Mouse (Mus musculus) hindbrain, embryonic 10.5 days (tissue): ENCODE data around the gene Prex1. TPM values are rescaled to one million over a fixed set of nuclear protein-coding genes. Genes with fewer than 3 reads are reported as not detected.
A peak's percentile ranks its signal among the peaks of the same experiment; 100 is the strongest.

Experiments
- DNase-seq: peaks from one replicate; pipeline ENCODE4 v3.0.0-alpha.2; 2017; ENCODE audit warnings: low spot score
- H3K27ac ChIP-seq: fragments of 300-500 bp; sonication (generic); 2 replicates; pipeline ENCODE4 v1.5.1; 2016; ENCODE audit warnings: mild to moderate bottlenecking, moderate library complexity
- H3K27me3 ChIP-seq: fragments of 300-500 bp; sonication (generic); 2 replicates; pipeline ENCODE4 v1.6.1; 2016; ENCODE audit warnings: mild to moderate bottlenecking; ENCODE audit not compliant: poor library complexity, insufficient read depth, severe bottlenecking
- H3K36me3 ChIP-seq: fragments of 300-500 bp; sonication (generic); 2 replicates; pipeline ENCODE4 v1.6.1; 2016; ENCODE audit warnings: mild to moderate bottlenecking, moderate library complexity
- H3K4me1 ChIP-seq: fragments of 300-500 bp; sonication (generic); replicated peaks from 2 replicates; pipeline ENCODE4 v1.6.1; 2016; ENCODE audit warnings: mild to moderate bottlenecking
- H3K4me3 ChIP-seq: fragments of 300-500 bp; sonication (generic); 2 replicates; pipeline ENCODE4 v1.5.1; 2016; ENCODE audit warnings: mild to moderate bottlenecking, moderate library complexity
- H3K9me3 ChIP-seq: fragments of 300-500 bp; sonication (generic); 2 replicates; pipeline ENCODE4 v1.6.1; 2016; ENCODE audit warnings: mild to moderate bottlenecking, moderate library complexity
- WGBS: fragments of 180-500 bp; shearing (Covaris S2); methylation state at CpG from one replicate; pipeline ENCODE4 v1.1.7; 2016; 5-methylcytosine and 5-hydroxymethylcytosine counted together
- polyA plus RNA-seq: library from polyadenylated mRNA; unstranded; fragments of >200 nt; fragmentation: Nextera tagmentation; extraction: Ambion mirVana; gene quantifications from 2 replicates; pipeline ENCODE4 v1.2.1, GENCODE M21; 2016

The Prex1 gene
- polyA plus RNA-seq, 1 experiment from 2014 or later = 36.8 TPM

GRCm38 (mm10) chr2:166597763-166598162 is 115.9 kb downstream of the Prex1 start:
- WGBS = 82% methylated on average over 6 of the region's 6 CpGs
- Histone ChIP-seq H3K4me1 (peaks cover 18% of the 10 kb centered on the region), H3K27ac (peak overlapping the region; percentile 37; the same call in 1 of the 2 replicates), H3K27me3 (no peaks in the 10 kb centered on the region), H3K9me3 (no peaks in the 10 kb centered on the region), H3K4me3 (no peak overlapping the region), H3K36me3 (peaks cover 94% of the 10 kb centered on the region)
- DNase-seq = no peak

- 45% methylated on average over 21 of the region's 21 CpGs for WGBS
- no peaks in the 10 kb centered on the region for H3K9me3 ChIP-seq
- H3K27me3 ChIP-seq = no peaks in the 10 kb centered on the region
- no peak overlapping the region for H3K27ac ChIP-seq
- peaks cover 93% of the 10 kb centered on the region for H3K36me3 ChIP-seq
- peak; percentile 78 for DNase-seq
- H3K4me3 ChIP-seq = no peak overlapping the region
- H3K4me1 ChIP-seq = peaks cover 11% of the 10 kb centered on the region; the same call in 1 of the 2 replicates
Observed at GRCm38 (mm10) chr2:166592034-166592912, 121.4 kb downstream of the Prex1 start.

DNA sequence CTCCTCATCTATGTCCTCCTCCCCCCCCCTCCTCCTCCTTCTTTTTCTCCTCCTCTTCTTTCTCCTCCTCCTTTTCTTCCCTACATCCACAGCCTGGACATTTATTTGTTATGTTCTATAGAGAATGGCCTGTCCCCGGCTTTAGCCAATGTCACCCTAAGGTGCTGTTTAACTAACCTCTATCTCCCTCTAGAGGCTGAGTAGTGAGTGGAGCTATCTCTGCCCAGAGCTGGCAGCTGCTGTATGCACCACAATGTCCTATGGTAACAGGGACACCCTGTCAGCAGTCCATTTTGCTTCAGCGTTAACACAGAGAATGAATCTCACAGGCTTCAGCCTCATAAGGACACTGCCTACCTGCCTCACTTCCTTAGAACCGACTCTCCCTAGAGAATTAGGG is 129.1 kb downstream of the Prex1 start:
- no peak for DNase-seq
- no peaks in the 10 kb centered on the region for H3K9me3 ChIP-seq
- no peak overlapping the region for H3K4me3 ChIP-seq
- 0 out of 2 replicates have a peak, but pooled peaks cover 4% of the 10 kb centered on the region for H3K4me1 ChIP-seq
- 93% methylated on average over 3 of the region's 3 CpGs for WGBS
- no peaks in the 10 kb centered on the region for H3K27me3 ChIP-seq
- H3K36me3 ChIP-seq = peaks cover 100% of the 10 kb centered on the region
- H3K27ac ChIP-seq = no peak overlapping the region

GRCm38 (mm10) chr2:166583292-166583691 is 130.3 kb downstream of the Prex1 start:
- no peak overlapping the region for H3K4me3 ChIP-seq
- WGBS = 92% methylated on average over 5 of the region's 5 CpGs
- H3K36me3 ChIP-seq = peaks cover 100% of the 10 kb centered on the region
- no peak for DNase-seq
- H3K4me1 ChIP-seq = 0 out of 2 replicates have a peak, but pooled peaks cover under 1% of the 10 kb centered on the region
- no peak overlapping the region for H3K27ac ChIP-seq
- H3K27me3 ChIP-seq = no peaks in the 10 kb centered on the region
- H3K9me3 ChIP-seq = no peaks in the 10 kb centered on the region

DNA sequence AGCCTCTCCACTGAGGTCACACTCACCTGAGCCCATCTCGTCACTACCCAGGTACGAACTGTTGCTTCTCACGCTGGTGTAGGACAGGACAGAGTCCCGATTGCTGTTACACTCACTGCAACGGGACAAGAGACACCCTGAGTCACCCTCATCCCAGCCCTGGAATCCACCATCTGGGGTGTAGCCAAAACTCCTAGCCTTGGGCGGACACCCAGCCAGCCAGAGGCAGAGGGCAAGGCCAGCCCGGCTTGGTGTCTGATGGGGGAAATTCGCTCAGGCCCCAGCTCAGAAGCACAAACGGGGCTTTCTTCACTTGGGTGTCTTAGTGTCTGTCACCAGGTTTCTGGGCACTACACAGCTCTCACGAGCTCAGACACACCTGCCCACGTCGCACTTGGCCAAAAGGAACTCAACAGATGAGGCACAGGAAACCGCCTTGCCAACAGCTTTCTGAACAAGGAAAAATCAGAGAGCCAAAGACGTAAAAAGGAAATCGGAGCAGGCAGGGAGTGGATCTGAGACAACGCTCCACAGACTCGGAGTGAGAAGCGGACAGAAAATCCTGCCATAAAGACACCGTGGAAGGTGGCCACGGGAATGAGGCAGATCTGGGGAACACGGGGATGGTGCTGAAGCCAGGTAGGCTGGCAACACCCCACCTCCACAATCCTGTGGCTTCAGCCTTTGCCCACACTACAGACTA is 131.6 kb downstream of the Prex1 start:
- 95% methylated on average over 21 of the region's 21 CpGs for WGBS
- H3K36me3 ChIP-seq = peaks cover 100% of the 10 kb centered on the region
- no peak overlapping the region for H3K27ac ChIP-seq
- no peaks in the 10 kb centered on the region for H3K27me3 ChIP-seq
- DNase-seq = no peak
- H3K4me3 ChIP-seq = no peak overlapping the region
- H3K4me1 ChIP-seq = no peaks in the 10 kb centered on the region
- H3K9me3 ChIP-seq = no peaks in the 10 kb centered on the region

DNA sequence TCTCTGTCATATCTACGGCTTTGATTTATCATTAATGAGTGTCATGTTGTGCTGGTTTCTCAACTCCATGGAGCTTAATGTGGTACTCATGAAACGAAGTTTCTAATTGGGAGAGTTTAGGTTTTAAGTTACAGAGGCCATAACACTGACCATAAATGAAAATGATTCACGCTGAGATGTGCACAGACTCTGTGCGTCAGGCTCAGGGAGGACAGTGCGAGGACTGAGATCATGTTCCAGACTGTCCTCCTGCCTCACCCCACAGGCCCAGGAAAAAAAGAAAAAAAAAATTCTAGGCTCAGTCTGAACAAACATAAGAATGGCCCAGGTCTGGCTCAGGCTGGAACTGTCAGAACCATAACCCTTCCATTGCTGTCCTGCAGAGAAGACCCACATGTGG is 133.8 kb downstream of the Prex1 start:
- Histone ChIP-seq H3K27me3 (no peaks in the 10 kb centered on the region), H3K36me3 (peaks cover 100% of the 10 kb centered on the region), H3K9me3 (no peaks in the 10 kb centered on the region), H3K4me1 (0 out of 2 replicates have a peak, but pooled peaks cover 6% of the 10 kb centered on the region), H3K27ac (no peak overlapping the region), H3K4me3 (no peak overlapping the region)
- DNase-seq = no peak
- WGBS = 94% methylated on average over 5 of the region's 5 CpGs

DNA sequence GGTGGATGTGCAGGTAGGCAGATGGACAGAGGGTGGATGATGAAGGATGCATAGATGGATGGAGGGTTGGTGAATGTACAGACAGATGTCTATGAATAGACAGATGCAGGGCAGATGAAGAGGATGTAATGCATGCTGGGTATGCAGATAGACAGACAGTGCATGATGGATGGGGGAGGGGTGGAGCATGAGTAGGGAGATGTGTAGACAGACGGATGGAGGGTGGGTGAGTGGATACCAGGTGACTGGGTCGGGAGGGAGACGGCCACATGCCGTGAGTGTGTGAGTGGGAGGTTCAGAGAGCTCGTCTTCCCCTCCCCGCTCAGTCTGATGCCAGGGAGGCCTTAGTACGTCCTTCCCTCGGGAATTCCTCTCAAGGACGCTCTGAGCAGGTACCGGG is 134.3 kb downstream of the Prex1 start:
- H3K27ac ChIP-seq = no peak overlapping the region
- peaks cover 100% of the 10 kb centered on the region for H3K36me3 ChIP-seq
- no peaks in the 10 kb centered on the region for H3K27me3 ChIP-seq
- no peak for DNase-seq
- WGBS = 92% methylated on average over 10 of the region's 10 CpGs
- 0 out of 2 replicates have a peak, but pooled peaks cover 6% of the 10 kb centered on the region for H3K4me1 ChIP-seq
- H3K9me3 ChIP-seq = no peaks in the 10 kb centered on the region
- H3K4me3 ChIP-seq = no peak overlapping the region

- no peaks in the 10 kb centered on the region for H3K27me3 ChIP-seq
- 73% methylated on average over 17 of the region's 17 CpGs for WGBS
- H3K4me3 ChIP-seq = no peak overlapping the region
- H3K36me3 ChIP-seq = peaks cover 100% of the 10 kb centered on the region
- DNase-seq = no peak
- H3K27ac ChIP-seq = no peak overlapping the region
- H3K9me3 ChIP-seq = no peaks in the 10 kb centered on the region
- H3K4me1 ChIP-seq = 0 out of 2 replicates have a peak, but pooled peaks cover 6% of the 10 kb centered on the region
Observed at GRCm38 (mm10) chr2:166575419-166575818, 138.2 kb downstream of the Prex1 start.

DNA sequence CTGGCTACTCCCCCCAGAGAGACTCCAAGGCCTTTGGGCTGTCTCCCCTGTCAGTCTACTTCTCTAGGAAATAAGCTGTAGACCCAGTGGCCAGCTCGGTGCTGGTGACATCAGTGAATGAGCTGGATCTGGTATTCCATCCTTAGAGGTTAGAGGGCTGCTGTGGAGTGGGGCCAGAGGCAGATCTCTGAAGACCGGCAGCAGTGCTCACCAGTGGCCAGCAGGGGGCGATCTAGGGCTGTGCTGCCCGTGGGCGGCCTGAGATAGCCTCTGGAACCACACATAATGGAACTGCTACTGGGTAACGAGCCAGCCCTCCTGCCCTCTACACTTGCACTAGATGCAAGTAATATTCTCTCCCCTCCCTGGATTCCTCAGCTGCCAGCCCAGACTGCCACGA is 138.7 kb downstream of the Prex1 start:
- DNase-seq = peak; percentile 79
- H3K4me1 ChIP-seq = 0 out of 2 replicates have a peak, but pooled peaks cover 6% of the 10 kb centered on the region
- H3K9me3 ChIP-seq = no peaks in the 10 kb centered on the region
- 20% methylated on average over 7 of the region's 7 CpGs for WGBS
- peaks cover 100% of the 10 kb centered on the region for H3K36me3 ChIP-seq
- H3K4me3 ChIP-seq = no peak overlapping the region
- H3K27ac ChIP-seq = no peak overlapping the region
- no peaks in the 10 kb centered on the region for H3K27me3 ChIP-seq

- Histone ChIP-seq H3K4me1 (0 out of 2 replicates have a peak, but pooled peaks cover 6% of the 10 kb centered on the region), H3K36me3 (peaks cover 100% of the 10 kb centered on the region), H3K9me3 (no peaks in the 10 kb centered on the region), H3K27ac (no peak overlapping the region), H3K27me3 (no peaks in the 10 kb centered on the region), H3K4me3 (no peak overlapping the region)
- no peak for DNase-seq
- WGBS = 93% methylated on average over 5 of the region's 5 CpGs
Observed at GRCm38 (mm10) chr2:166573621-166574020, 140.0 kb downstream of the Prex1 start.

GRCm38 (mm10) chr2:166572297-166572696 is 141.3 kb downstream of the Prex1 start:
- Histone ChIP-seq H3K27ac (no peak overlapping the region), H3K4me1 (peaks cover 13% of the 10 kb centered on the region), H3K9me3 (no peaks in the 10 kb centered on the region), H3K27me3 (no peaks in the 10 kb centered on the region), H3K4me3 (no peak overlapping the region), H3K36me3 (peaks cover 100% of the 10 kb centered on the region)
- no peak for DNase-seq
- 96% methylated on average over 3 of the region's 3 CpGs for WGBS

GRCm38 (mm10) chr2:166569182-166569581 is 144.4 kb downstream of the Prex1 start:
- H3K36me3 ChIP-seq = peaks cover 90% of the 10 kb centered on the region

DNA sequence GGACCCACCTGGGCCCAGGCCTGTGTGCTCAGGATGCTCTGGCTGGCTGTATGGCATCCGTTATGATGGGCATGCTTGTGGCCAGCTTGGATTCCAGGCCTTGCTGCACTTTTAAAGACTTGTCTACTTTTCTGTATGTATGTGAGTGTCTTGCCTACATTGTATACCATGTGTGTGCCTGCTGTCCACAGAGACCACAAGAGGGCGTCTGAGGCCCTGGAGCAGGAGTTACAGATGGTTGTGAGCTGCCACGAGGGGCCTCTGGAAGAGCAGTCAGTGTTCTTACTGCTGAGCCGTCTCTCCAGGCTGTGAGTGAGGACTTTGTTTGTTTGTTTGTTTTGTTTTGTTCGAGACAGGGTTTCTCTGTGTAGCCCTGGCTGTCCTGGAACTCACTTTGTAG is 148.1 kb downstream of the Prex1 start:
- 77% methylated on average over 5 of the region's 5 CpGs for WGBS
- no peaks in the 10 kb centered on the region for H3K9me3 ChIP-seq
- peaks cover 53% of the 10 kb centered on the region for H3K36me3 ChIP-seq
- H3K4me3 ChIP-seq = no peak overlapping the region
- no peak overlapping the region for H3K27ac ChIP-seq
- peaks cover 34% of the 10 kb centered on the region for H3K4me1 ChIP-seq
- peaks cover 14% of the 10 kb centered on the region for H3K27me3 ChIP-seq
- DNase-seq = no peak

More at GRCm38 (mm10) chr2:166569182-166569581, 144.4 kb downstream of the Prex1 start:
- Histone ChIP-seq H3K9me3 (no peaks in the 10 kb centered on the region), H3K4me3 (no peak overlapping the region), H3K27me3 (no peaks in the 10 kb centered on the region), H3K27ac (no peak overlapping the region), H3K4me1 (peaks cover 15% of the 10 kb centered on the region)
- no peak for DNase-seq
- 85% methylated on average over 9 of the region's 9 CpGs for WGBS
